Mouse (Mus musculus): Measurements from ENCODE around the gene Tpgs1. TPM values are rescaled to one million over a fixed set of nuclear protein-coding genes. Genes with fewer than 3 reads are reported as not detected.

Gene Tpgs1
- polyA plus RNA-seq, 1 experiment from 2014 or later, result 53.2 TPM

DNA sequence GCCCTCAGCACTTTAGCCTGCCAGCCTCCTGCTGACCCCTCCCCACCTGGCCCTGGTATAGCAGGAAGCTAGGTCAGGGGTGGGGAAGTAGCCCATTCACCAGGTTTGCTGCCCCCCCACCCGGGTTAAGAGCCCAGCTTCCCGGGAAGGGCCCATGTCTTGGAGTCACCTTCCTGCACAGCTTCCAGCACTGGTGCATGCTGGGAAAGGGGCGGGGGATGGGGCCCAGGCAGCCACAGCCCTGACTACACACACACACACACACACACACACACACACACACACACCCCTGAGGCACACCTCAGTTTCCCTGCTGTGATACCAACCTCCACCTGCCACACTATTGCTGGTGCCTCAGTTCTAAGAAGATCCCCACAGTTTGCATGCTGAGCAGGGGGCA, 7.3 kb upstream of the Tpgs1 start:
- H3K9me3 ChIP-seq (replicated peaks; ENCODE audit: control insufficient read depth, low read length), result no peaks in the 10 kb centered on the region
- no peak overlapping the region for H3K27ac ChIP-seq (ENCODE audit: low read length)
- H3K27me3 ChIP-seq (ENCODE audit: control insufficient read depth, insufficient read depth, low read length), result no peaks in the 10 kb centered on the region
- no peaks in the 10 kb centered on the region for H3K36me3 ChIP-seq (ENCODE audit: control insufficient read depth, insufficient read depth, low read length)
- no peak overlapping the region for H3K4me3 ChIP-seq (replicated peaks; ENCODE audit: low read length)
- WGBS, result 38% methylated on average over 2 of the region's 3 CpGs
- H3K4me2 ChIP-seq (ENCODE audit: low read depth, low read length), result no peak overlapping the region
- H3K4me1 ChIP-seq (ENCODE audit: control insufficient read depth, insufficient read depth, low read length), result no peaks in the 10 kb centered on the region
- ATAC-seq (ENCODE audit: insufficient read depth, low FRiP score), result peak; percentile 11; the same call in 1 of the 2 replicates
- H3K9ac ChIP-seq (ENCODE audit: low read length), result peak overlapping the region; percentile 31; the same call in 1 of the 2 replicates

DNA sequence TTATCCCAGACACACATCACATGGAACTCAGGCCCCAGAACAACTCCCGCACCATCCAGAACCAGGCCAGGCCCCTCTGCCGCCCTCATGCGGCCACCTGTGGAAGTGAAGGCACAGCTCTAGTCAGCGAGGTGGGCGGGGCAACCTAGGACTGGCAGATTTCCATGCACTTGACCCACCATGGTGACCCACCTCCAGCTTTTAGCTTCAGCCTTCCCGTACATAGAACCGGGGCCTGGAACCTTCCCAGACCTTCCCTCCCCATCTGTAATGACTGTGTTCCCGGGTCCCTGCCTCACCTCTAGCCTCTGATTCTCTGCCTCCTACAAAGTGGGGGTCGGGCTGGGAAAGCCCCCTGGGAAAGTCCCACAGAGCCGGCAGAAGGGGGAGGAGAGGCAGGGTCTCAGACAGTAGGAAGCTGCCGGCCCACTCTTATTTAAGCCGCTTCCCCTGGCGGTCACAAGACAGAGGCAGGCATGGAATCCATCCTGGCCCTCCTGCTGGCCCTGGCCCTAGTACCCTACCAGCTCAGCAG, 5.0 kb upstream of the Tpgs1 start, which contains the start of gene Madcam1:
TSS of gene Madcam1 (plus strand) at position 429 of the 535 bp plus-strand sequence.
- no peaks in the 10 kb centered on the region for H3K4me1 ChIP-seq (ENCODE audit: control insufficient read depth, insufficient read depth, low read length)
- no peaks in the 10 kb centered on the region for H3K27me3 ChIP-seq (ENCODE audit: control insufficient read depth, insufficient read depth, low read length)
- WGBS, result 11% methylated on average over 13 of the region's 13 CpGs
- no peak within 1 kb of the TSS for H3K9ac ChIP-seq (ENCODE audit: low read length)
- no peaks in the 10 kb centered on the region for H3K9me3 ChIP-seq (replicated peaks; ENCODE audit: control insufficient read depth, low read length)
- H3K27ac ChIP-seq (ENCODE audit: low read length), result no peak within 1 kb of the TSS
- peak; percentile 24 for ATAC-seq (ENCODE audit: insufficient read depth, low FRiP score)
- peak within 1 kb of the TSS; percentile 1; the same call in 1 of the 2 replicates for H3K4me3 ChIP-seq (replicated peaks; ENCODE audit: low read length)
- H3K36me3 ChIP-seq (ENCODE audit: control insufficient read depth, insufficient read depth, low read length), result no peaks in the 10 kb centered on the region
- H3K4me2 ChIP-seq (ENCODE audit: low read depth, low read length), result peak within 1 kb of the TSS; percentile 16; the same call in 1 of the 2 replicates

DNA sequence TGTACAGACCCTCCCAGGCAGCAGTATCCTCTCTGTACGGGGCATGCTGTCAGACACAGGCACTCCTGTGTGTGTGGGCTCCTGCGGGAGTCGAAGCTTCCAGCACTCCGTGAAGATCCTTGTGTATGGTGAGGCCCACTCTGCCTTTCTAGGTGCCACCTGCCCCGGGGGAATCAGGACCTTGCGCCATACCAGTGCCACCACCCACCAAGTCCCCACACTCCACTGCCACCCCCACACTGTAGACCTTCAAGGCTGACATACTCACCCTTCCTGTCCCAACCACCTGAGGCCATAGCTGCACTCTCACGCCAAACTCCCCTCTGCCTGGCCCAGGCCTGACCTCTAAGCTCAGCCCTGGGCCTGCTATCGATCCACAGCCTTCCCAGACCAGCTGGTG, 4.1 kb upstream of the Tpgs1 start:
- peak overlapping the region; percentile 16; the same call in 1 of the 2 replicates for H3K4me2 ChIP-seq (ENCODE audit: low read depth, low read length)
- no peaks in the 10 kb centered on the region for H3K36me3 ChIP-seq (ENCODE audit: control insufficient read depth, insufficient read depth, low read length)
- ATAC-seq (ENCODE audit: insufficient read depth, low FRiP score), result no peak
- WGBS, result 76% methylated on average over 8 of the region's 8 CpGs
- no peak overlapping the region for H3K9ac ChIP-seq (ENCODE audit: low read length)
- no peaks in the 10 kb centered on the region for H3K27me3 ChIP-seq (ENCODE audit: control insufficient read depth, insufficient read depth, low read length)
- H3K4me1 ChIP-seq (ENCODE audit: control insufficient read depth, insufficient read depth, low read length), result peaks cover 2% of the 10 kb centered on the region
- no peak overlapping the region for H3K27ac ChIP-seq (ENCODE audit: low read length)
- no peaks in the 10 kb centered on the region for H3K9me3 ChIP-seq (replicated peaks; ENCODE audit: control insufficient read depth, low read length)
- H3K4me3 ChIP-seq (replicated peaks; ENCODE audit: low read length), result peak overlapping the region; percentile 1; the same call in 1 of the 2 replicates

DNA sequence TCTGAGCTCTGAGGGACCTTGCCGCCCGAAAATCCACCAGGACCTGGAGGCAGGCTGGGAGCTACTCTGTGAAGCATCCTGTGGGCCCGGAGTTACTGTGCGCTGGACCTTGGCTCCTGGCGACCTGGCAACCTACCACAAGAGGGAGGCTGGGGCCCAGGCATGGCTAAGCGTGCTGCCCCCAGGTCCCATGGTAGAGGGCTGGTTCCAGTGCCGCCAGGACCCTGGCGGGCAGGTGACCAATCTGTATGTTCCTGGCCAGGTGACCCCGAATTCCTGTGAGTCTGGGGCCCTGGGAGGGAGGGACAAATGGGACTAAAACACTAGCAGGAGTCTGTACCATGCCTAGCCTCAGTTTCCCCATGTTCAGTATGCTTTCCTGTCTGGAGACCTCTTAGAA, 2.7 kb upstream of the Tpgs1 start:
- no peak overlapping the region for H3K4me2 ChIP-seq (ENCODE audit: low read depth, low read length)
- no peaks in the 10 kb centered on the region for H3K27me3 ChIP-seq (ENCODE audit: control insufficient read depth, insufficient read depth, low read length)
- peaks cover 13% of the 10 kb centered on the region for H3K4me1 ChIP-seq (ENCODE audit: control insufficient read depth, insufficient read depth, low read length)
- no peak overlapping the region for H3K4me3 ChIP-seq (replicated peaks; ENCODE audit: low read length)
- H3K27ac ChIP-seq (ENCODE audit: low read length), result no peak overlapping the region
- no peak overlapping the region for H3K9ac ChIP-seq (ENCODE audit: low read length)
- H3K36me3 ChIP-seq (ENCODE audit: control insufficient read depth, insufficient read depth, low read length), result no peaks in the 10 kb centered on the region
- no peak for ATAC-seq (ENCODE audit: insufficient read depth, low FRiP score)
- 67% methylated on average over 9 of the region's 9 CpGs for WGBS
- H3K9me3 ChIP-seq (replicated peaks; ENCODE audit: control insufficient read depth, low read length), result no peaks in the 10 kb centered on the region

DNA sequence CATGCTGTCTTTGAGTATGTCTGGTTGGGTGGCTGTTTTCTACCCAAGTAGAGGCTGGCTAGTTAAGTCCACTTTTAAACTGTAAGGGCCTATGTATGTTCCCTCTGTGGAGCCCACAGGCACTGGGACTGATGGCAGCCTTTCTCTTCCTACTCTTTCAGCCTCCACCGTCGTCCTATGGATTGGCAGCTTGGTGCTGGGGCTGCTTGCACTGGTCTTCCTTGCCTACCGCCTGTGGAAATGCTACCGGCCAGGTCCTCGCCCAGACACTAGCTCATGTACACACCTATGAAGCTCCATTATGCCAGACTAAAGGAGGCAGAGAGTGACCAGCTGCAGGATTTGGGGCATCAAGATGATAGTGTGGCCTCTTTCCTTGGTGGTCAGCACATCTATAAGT, 1.1 kb upstream of the Tpgs1 start:
- H3K4me3 ChIP-seq (replicated peaks; ENCODE audit: low read length), result no peak overlapping the region
- WGBS, result 71% methylated on average over 5 of the region's 5 CpGs
- no peak for ATAC-seq (ENCODE audit: insufficient read depth, low FRiP score)

DNA sequence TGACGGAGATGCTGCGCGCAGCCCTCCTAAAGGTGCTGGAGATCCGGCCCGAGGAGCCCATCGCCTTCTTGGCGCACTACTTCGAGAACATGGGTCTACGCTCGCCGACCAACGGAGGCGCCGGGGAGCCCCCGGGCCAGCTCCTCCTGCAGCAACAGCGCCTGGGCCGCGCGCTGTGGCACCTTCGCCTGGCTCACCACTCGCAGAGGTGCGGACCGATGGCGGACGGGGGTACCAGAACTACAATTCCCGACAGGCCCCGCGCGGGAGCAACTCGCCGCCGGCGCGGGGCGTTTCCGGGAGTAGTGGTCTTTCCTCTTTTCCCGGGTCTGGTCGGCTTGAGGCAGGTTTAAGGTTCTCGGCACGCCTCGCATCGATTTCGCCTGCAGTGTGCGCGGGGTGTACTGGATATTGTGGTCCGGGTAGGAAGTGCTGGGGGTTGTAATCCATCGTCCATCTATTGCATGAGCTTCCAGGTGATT, 448 bp downstream of the Tpgs1 start:
- WGBS, result under 1% methylated on average over 47 of the region's 47 CpGs
- Histone ChIP-seq H3K4me2 (ENCODE audit: low read depth, low read length) (peak overlapping the region; percentile 77), H3K9me3 (replicated peaks; ENCODE audit: control insufficient read depth, low read length) (no peaks in the 10 kb centered on the region), H3K4me3 (replicated peaks; ENCODE audit: low read length) (peak overlapping the region; percentile 89), H3K4me1 (ENCODE audit: control insufficient read depth, insufficient read depth, low read length) (peaks cover 13% of the 10 kb centered on the region), H3K27ac (ENCODE audit: low read length) (peak overlapping the region; percentile 90), H3K27me3 (ENCODE audit: control insufficient read depth, insufficient read depth, low read length) (no peaks in the 10 kb centered on the region), H3K36me3 (ENCODE audit: control insufficient read depth, insufficient read depth, low read length) (no peaks in the 10 kb centered on the region), H3K9ac (ENCODE audit: low read length) (peak overlapping the region; percentile 85)
- ATAC-seq (ENCODE audit: insufficient read depth, low FRiP score), result peak; percentile 45

More for the DNA sequence above, 1.1 kb upstream of the Tpgs1 start:
- Histone ChIP-seq H3K9ac (ENCODE audit: low read length) (no peak overlapping the region), H3K36me3 (ENCODE audit: control insufficient read depth, insufficient read depth, low read length) (no peaks in the 10 kb centered on the region), H3K9me3 (replicated peaks; ENCODE audit: control insufficient read depth, low read length) (no peaks in the 10 kb centered on the region), H3K4me2 (ENCODE audit: low read depth, low read length) (no peak overlapping the region), H3K4me1 (ENCODE audit: control insufficient read depth, insufficient read depth, low read length) (peaks cover 13% of the 10 kb centered on the region), H3K27me3 (ENCODE audit: control insufficient read depth, insufficient read depth, low read length) (no peaks in the 10 kb centered on the region), H3K27ac (ENCODE audit: low read length) (no peak overlapping the region)

DNA sequence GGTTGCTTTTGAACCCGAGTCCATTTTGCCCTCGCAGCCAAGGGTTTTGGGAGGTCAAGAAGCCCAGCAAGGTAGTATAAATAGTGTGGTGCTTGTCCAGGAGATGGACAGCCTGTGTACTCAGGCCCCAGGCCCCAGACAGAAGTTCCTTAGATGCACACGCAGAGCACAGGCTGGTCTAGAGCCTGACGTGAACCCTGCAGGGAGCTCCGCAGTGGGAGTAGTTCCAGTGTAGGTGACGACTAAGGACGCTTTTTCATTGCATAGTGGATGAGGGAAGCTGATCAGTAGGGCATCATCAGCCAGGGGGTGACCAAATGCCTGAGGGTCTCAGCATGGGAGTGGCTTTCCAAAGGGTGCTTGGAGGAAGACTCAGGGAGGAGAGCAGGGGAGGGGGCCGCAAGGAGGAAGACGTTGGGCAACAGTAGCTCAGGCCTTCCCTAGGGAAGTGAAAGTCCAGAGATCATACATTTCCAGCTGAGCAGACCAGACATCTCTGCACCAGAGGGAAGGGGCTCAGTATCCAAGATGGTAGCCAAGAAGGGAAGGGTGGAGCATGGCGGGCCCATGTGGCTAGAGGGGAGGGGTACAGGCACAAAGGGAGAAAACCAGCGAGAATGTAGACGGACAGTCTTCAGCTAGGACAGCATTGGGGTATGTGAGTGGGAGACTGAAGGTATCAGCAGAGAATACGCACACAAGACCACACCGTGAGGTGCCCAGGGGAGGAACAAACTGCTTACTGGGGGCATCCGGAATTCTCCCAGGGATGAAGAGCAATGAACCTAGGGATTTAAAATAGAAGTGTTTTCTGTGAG, 1.1 kb downstream of the Tpgs1 start:
- WGBS, result 32% methylated on average over 15 of the region's 15 CpGs
- no peaks in the 10 kb centered on the region for H3K9me3 ChIP-seq (replicated peaks; ENCODE audit: control insufficient read depth, low read length)
- peak overlapping the region; percentile 77 for H3K4me2 ChIP-seq (ENCODE audit: low read depth, low read length)
- peak overlapping the region; percentile 85 for H3K9ac ChIP-seq (ENCODE audit: low read length)
- no peak; the same call in 1 of the 2 replicates for ATAC-seq (ENCODE audit: insufficient read depth, low FRiP score)
- H3K36me3 ChIP-seq (ENCODE audit: control insufficient read depth, insufficient read depth, low read length), result no peaks in the 10 kb centered on the region
- peak overlapping the region; percentile 90 for H3K27ac ChIP-seq (ENCODE audit: low read length)
- H3K27me3 ChIP-seq (ENCODE audit: control insufficient read depth, insufficient read depth, low read length), result no peaks in the 10 kb centered on the region
- H3K4me3 ChIP-seq (replicated peaks; ENCODE audit: low read length), result peak overlapping the region; percentile 89
- H3K4me1 ChIP-seq (ENCODE audit: control insufficient read depth, insufficient read depth, low read length), result peaks cover 13% of the 10 kb centered on the region

DNA sequence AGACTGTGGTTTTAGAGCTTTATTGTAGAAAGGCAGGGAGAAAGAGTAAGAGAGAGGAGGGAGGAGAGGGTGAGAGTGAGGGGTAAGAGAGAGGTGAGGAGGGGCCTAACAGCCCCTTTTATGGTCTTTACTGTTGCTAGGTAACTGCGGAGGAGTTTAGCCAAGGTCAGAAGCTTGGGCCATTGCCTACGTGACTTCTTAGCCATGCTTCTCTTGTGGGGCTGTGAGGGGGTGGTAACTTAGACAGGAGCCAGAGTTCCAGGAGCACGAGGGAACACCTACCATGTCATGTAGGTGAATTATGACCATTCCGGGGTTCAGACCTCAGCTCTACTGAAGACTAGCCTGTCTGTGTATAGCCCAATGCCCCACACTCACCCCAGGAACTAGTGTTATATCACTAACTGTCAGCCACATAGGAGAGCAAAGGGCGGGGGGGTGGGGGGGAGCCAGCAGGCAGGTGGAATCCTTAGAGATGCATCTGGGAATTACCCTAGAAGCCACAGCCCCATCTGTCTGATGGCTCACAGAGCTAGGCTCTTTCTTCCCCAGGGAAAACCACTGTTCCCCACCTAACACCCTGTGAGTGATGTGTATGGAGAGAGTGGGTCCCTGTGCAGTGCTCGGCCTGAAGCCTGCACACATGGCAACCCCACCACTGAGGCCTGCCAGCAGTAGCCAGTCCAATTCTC, 2.4 kb downstream of the Tpgs1 start:
- Histone ChIP-seq H3K36me3 (ENCODE audit: control insufficient read depth, insufficient read depth, low read length) (no peaks in the 10 kb centered on the region), H3K27ac (ENCODE audit: low read length) (no peak overlapping the region), H3K4me3 (replicated peaks; ENCODE audit: low read length) (no peak overlapping the region), H3K4me2 (ENCODE audit: low read depth, low read length) (no peak overlapping the region), H3K9ac (ENCODE audit: low read length) (no peak overlapping the region), H3K27me3 (ENCODE audit: control insufficient read depth, insufficient read depth, low read length) (no peaks in the 10 kb centered on the region), H3K9me3 (replicated peaks; ENCODE audit: control insufficient read depth, low read length) (no peaks in the 10 kb centered on the region), H3K4me1 (ENCODE audit: control insufficient read depth, insufficient read depth, low read length) (peaks cover 13% of the 10 kb centered on the region)
- WGBS, result 53% methylated on average over 6 of the region's 6 CpGs
- no peak for ATAC-seq (ENCODE audit: insufficient read depth, low FRiP score)

DNA sequence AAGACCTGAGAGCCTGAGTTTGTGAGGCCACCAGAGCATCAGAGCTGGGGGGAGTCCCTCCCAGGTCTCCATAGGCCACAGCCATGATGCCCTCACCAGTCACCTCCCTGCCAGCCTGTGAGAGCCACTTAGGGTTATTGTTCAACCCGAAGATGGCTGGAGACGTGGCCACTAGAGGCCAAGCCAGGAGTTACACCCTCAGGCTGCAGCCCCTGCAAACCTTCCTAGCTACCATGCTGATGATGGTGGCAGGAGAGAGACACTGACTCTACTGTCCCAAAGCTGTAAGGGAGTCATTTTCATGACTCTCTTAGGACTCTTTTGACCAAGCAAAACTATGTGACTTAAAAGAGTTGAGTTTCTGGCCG, 2.9 kb downstream of the Tpgs1 start:
- H3K4me1 ChIP-seq (ENCODE audit: control insufficient read depth, insufficient read depth, low read length), result peaks cover 13% of the 10 kb centered on the region
- no peak for ATAC-seq (ENCODE audit: insufficient read depth, low FRiP score)
- no peak overlapping the region for H3K4me2 ChIP-seq (ENCODE audit: low read depth, low read length)
- no peak overlapping the region for H3K27ac ChIP-seq (ENCODE audit: low read length)
- H3K36me3 ChIP-seq (ENCODE audit: control insufficient read depth, insufficient read depth, low read length), result no peaks in the 10 kb centered on the region
- no peaks in the 10 kb centered on the region for H3K9me3 ChIP-seq (replicated peaks; ENCODE audit: control insufficient read depth, low read length)
- H3K4me3 ChIP-seq (replicated peaks; ENCODE audit: low read length), result no peak overlapping the region
- no peak overlapping the region for H3K9ac ChIP-seq (ENCODE audit: low read length)
- H3K27me3 ChIP-seq (ENCODE audit: control insufficient read depth, insufficient read depth, low read length), result no peaks in the 10 kb centered on the region
- WGBS, result 56% methylated on average over 3 of the region's 3 CpGs

Measured in stomach, embryonic 16.5 days (tissue).